Mouse (Mus musculus): Measurements from ENCODE around the gene Magee1. TPM values are rescaled to one million over a fixed set of nuclear protein-coding genes. Genes with fewer than 3 reads are reported as not detected.

Gene Magee1
- 4.9 TPM for total RNA-seq (2023)

DNA sequence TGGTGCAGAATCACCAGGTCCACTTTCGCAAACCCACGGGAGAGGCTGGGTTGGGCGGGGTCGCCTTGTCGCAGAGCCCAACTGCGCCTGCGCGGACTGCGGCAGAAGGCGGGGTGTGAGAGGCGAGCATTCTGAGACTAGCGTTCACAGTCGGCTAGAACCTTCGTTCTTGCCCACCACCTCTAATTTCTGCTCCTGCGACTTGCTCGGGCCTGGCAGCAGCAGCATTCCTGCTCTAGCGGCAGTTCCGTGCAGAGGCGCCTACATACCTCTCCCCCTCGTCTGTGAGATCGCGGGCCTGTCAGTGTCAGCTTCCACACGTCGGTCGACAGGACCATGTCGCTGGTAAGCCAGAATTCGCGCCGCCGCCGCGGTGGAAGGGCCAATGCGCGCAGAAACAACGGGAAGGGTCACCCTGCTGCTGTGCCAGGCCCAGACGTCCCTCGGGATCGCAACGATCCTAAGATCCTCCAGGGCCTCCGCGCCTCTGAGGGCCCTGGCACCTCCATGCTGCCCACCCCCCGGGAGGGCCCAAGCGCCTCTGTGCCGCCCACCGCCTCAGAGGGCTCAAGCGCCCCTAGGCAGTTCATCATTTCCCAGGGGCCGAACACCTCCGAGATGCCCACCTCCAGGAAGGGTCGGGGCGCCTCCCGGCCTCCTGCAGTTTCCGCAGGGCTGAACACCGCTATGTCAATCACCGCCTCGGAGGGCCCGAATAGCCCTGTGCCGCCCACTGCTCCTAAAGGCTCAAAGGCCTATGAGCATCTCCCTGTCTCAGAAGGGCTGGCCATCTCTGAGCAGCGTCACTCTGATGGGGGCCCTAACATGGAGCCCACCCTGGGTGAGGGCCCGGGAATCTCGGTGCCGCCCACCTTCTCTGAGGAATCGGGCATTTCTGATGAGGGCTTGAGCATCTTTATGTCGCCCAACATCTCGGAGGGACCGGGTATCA lies at the start of gene Magee1:
Gene Magee1 (plus strand): TSS at position 104 of the 952 bp plus-strand sequence.

DNA sequence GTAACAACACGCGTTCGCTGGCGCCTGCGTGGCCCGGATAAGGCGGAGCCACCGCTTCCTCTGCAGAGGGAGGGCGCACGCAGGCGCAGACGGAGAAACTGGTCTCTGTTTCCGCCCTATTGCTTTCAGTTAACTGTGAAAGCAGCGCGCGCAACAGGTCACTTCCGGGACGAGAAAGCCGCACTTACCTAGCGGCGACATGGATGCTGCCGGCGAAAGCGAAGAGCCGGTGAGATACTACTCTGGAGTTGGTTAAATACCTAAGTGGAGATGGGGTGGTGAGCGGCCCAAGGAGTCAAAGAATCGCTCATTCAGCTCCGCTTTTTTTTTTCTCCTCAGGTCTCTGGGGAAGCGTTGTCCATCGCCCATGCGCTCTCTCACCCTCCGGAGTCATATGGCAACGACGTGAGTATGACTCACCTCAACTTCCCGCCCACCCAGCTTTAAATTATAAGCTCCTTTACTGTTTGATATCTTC lies 40.5 kb upstream of the Magee1 start, which contains the start of gene Pbdc1:
Gene Pbdc1 (plus strand): TSS at position 142 of the 478 bp plus-strand sequence.

Other genes with a start within 250 kb of the Magee1 start
- gene Pbdc1, start 40.6 kb upstream of the Magee1 start, total RNA-seq (2023) = 35.1 TPM

Data from CD4-positive naive resting alpha-beta T cell, adult 57 days (primary cell).